Mouse (Mus musculus): ENCODE data around the gene Supt7l. TPM values are rescaled to one million over a fixed set of nuclear protein-coding genes. Genes with fewer than 3 reads are reported as not detected.

The Supt7l gene
- total RNA-seq, 1 experiment = 22.4 TPM

DNA sequence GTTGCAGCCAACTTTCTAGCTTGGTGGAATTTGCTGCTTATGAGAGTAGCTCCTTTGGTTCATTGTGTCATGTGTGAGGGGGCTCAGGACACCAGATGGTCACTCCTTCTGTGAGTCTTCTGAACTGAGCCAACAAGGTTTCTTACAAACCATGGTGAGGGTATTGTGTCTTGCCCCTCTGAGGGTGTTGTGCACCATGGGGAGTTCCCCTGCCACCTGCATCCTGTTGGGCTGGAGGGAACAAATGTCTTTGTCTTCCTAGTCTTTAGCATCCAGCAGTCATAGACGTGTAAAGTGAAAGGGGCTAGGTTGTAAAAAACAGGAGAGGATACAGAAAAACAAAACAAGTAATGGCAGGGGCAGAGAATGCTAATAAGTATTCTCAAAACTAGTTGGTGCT, 31.8 kb upstream of the Supt7l start:
- TF ChIP-seq CHD2 (IDR thresholded peaks at IDR 0.05; ENCODE audit: low read depth, low read length) = no peak
- TF ChIP-seq MAFK (IDR thresholded peaks at IDR 0.05; ENCODE audit: insufficient read depth, low read depth, low read length) = no peak
- no peak for TF ChIP-seq ZC3H11A (IDR thresholded peaks at IDR 0.05; ENCODE audit: borderline replicate concordance, low read depth, low read length)
- no peak for TF ChIP-seq HCFC1 (IDR thresholded peaks at IDR 0.05; ENCODE audit: borderline replicate concordance, insufficient read depth, low read length)
- TF ChIP-seq ZNF384 (IDR thresholded peaks at IDR 0.05; ENCODE audit: low read depth, low read length) = no peak
- in situ Hi-C loops (cut with MboI; ENCODE audit: low sequenced_read_pairs in 2 of 2, unreplicated experiment in 2 of 2) = no loop called here
- Histone ChIP-seq H3K4me1 (ENCODE audit: control insufficient read depth in 2 of 2, insufficient read depth in 2 of 2, low read length in 2 of 2, poor library complexity in 1 of 2) (peaks cover 3 to 22% of the 10 kb centered on the region in 2 experiments; a peak in 2 of 4 replicates), H3K27ac (ENCODE audit: insufficient read depth, low read depth, low read length, poor library complexity, severe bottlenecking) (no peak overlapping the region; the same call in 1 of the 2 replicates), H3K9me3 (ENCODE audit: control insufficient read depth, insufficient read depth, low read depth, low read length) (no peaks in the 10 kb centered on the region), H3K4me3 (ENCODE audit: insufficient read depth in 1 of 2, low read depth in 1 of 2, low read length in 2 of 2, poor library complexity in 1 of 2, severe bottlenecking in 1 of 2) (no peak overlapping the region), H3K9ac (ENCODE audit: insufficient read depth, low read depth, low read length, poor library complexity, severe bottlenecking) (no peak overlapping the region), H3K36me3 (ENCODE audit: control insufficient read depth, insufficient read depth, low read length, poor library complexity, severe bottlenecking) (peaks cover 8% of the 10 kb centered on the region; the same call in 1 of the 2 replicates)
- DNase-seq (ENCODE audit: low read depth, low spot score) = no peak

DNA sequence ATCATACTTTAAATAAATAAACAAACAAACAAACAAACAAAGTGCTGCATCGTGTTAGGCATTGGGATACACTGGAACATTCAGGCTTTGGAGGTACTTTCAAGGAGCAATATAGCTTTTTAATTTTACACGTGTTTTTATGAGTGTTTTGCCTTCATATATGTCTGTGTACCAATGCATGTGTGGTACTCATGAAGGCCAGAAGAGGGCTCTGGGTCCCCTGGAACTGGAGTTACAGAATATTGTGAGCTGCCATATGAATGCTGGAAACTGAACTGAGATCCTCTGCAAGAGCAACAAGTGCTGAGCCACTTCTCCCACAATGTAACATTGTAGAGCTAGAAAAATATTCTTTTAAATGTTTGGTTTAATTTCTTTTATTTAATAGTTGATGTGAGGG, 7.6 kb upstream of the Supt7l start:
- Histone ChIP-seq H3K4me3 (ENCODE audit: insufficient read depth in 1 of 2, low read depth in 1 of 2, low read length in 2 of 2, poor library complexity in 1 of 2, severe bottlenecking in 1 of 2) (no peak overlapping the region), H3K27ac (ENCODE audit: insufficient read depth, low read depth, low read length, poor library complexity, severe bottlenecking) (no peak overlapping the region), H3K9me3 (ENCODE audit: control insufficient read depth, insufficient read depth, low read depth, low read length) (no peaks in the 10 kb centered on the region), H3K9ac (ENCODE audit: insufficient read depth, low read depth, low read length, poor library complexity, severe bottlenecking) (no peak overlapping the region), H3K36me3 (ENCODE audit: control insufficient read depth, insufficient read depth, low read length, poor library complexity, severe bottlenecking) (peaks cover 20% of the 10 kb centered on the region), H3K4me1 (ENCODE audit: control insufficient read depth in 2 of 2, insufficient read depth in 2 of 2, low read length in 2 of 2, poor library complexity in 1 of 2) (no peaks in the 10 kb centered on the region)
- no peak for DNase-seq (ENCODE audit: low read depth, low spot score)
- in situ Hi-C loops (cut with MboI; ENCODE audit: low sequenced_read_pairs in 2 of 2, unreplicated experiment in 2 of 2) = no loop called here
- no peak for TF ChIP-seq MAFK (IDR thresholded peaks at IDR 0.05; ENCODE audit: insufficient read depth, low read depth, low read length)
- no peak for TF ChIP-seq ZNF384 (IDR thresholded peaks at IDR 0.05; ENCODE audit: low read depth, low read length)
- TF ChIP-seq HCFC1 (IDR thresholded peaks at IDR 0.05; ENCODE audit: borderline replicate concordance, insufficient read depth, low read length) = no peak
- no peak for TF ChIP-seq CHD2 (IDR thresholded peaks at IDR 0.05; ENCODE audit: low read depth, low read length)
- TF ChIP-seq ZC3H11A (IDR thresholded peaks at IDR 0.05; ENCODE audit: borderline replicate concordance, low read depth, low read length) = no peak

DNA sequence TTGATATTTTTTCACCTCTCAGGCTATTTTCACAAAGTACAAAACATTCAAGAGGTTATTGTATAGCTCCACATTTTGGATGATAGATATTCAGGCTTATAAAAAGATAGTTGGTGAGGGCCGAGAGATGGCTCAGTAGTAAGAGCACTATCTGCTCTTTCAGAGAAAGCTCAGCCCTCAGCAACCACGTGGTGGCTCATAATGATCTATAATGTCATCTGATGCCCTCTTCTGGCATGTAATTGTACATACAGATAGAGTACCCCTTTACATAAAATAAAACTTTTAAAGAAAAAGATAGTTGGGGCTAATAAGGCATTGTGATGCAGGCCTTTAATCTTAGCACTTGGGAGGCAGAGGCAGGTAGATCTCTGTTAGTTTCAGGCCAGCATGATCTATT, 953 bp upstream of the Supt7l start:
- Histone ChIP-seq H3K9ac (ENCODE audit: insufficient read depth, low read depth, low read length, poor library complexity, severe bottlenecking) (no peak overlapping the region), H3K9me3 (ENCODE audit: control insufficient read depth, insufficient read depth, low read depth, low read length) (no peaks in the 10 kb centered on the region), H3K4me3 (ENCODE audit: insufficient read depth in 1 of 2, low read depth in 1 of 2, low read length in 2 of 2, poor library complexity in 1 of 2, severe bottlenecking in 1 of 2) (no peak overlapping the region), H3K36me3 (ENCODE audit: control insufficient read depth, insufficient read depth, low read length, poor library complexity, severe bottlenecking) (peaks cover 10% of the 10 kb centered on the region), H3K4me1 (ENCODE audit: control insufficient read depth in 2 of 2, insufficient read depth in 2 of 2, low read length in 2 of 2, poor library complexity in 1 of 2) (peaks cover 0 to 6% of the 10 kb centered on the region in 2 experiments; a peak in 2 of 4 replicates), H3K27ac (ENCODE audit: insufficient read depth, low read depth, low read length, poor library complexity, severe bottlenecking) (no peak overlapping the region)
- TF ChIP-seq CHD2 (IDR thresholded peaks at IDR 0.05; ENCODE audit: low read depth, low read length) (no peak), MAFK (IDR thresholded peaks at IDR 0.05; ENCODE audit: insufficient read depth, low read depth, low read length) (no peak), ZNF384 (IDR thresholded peaks at IDR 0.05; ENCODE audit: low read depth, low read length) (no peak), HCFC1 (IDR thresholded peaks at IDR 0.05; ENCODE audit: borderline replicate concordance, insufficient read depth, low read length) (no peak), ZC3H11A (IDR thresholded peaks at IDR 0.05; ENCODE audit: borderline replicate concordance, low read depth, low read length) (no peak)
- in situ Hi-C loops (cut with MboI; ENCODE audit: low sequenced_read_pairs in 2 of 2, unreplicated experiment in 2 of 2) = no loop called here
- DNase-seq (ENCODE audit: low read depth, low spot score) = no peak

DNA sequence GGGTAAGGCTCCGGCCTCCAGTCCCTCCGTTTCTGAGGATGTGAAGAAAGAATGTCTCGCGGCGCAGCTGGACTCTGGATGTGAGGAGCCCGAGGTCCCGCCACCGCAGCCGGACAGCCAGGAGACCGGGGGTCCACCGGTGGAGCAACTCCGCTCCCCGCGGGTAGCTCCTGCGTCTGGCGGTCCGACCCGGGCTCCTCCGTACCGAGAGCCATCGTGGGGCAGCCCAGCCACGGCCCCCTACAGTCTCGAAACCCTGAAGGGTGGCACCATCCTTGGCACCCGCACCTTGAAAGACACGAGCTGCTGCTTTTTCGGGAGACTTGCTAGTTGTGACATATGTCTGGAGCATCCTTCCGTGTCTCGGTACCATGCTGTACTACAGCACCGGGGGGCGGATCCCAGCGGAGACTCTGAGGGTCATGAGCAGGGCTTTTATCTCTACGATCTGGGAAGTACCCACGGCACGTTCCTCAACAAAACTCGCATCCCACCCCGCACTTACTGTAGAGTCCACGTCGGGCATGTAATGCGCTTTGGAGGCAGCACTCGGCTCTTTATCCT, 408 bp downstream of the Supt7l start:
- DNase-seq (ENCODE audit: low read depth, low spot score) = no peak

More for the DNA sequence above, 408 bp downstream of the Supt7l start:
- Histone ChIP-seq H3K4me3 (ENCODE audit: insufficient read depth in 1 of 2, low read depth in 1 of 2, low read length in 2 of 2, poor library complexity in 1 of 2, severe bottlenecking in 1 of 2) (peak overlapping the region; percentile 97 to 99), H3K27ac (ENCODE audit: insufficient read depth, low read depth, low read length, poor library complexity, severe bottlenecking) (peak overlapping the region; percentile 1; the same call in 1 of the 2 replicates), H3K4me1 (ENCODE audit: control insufficient read depth in 2 of 2, insufficient read depth in 2 of 2, low read length in 2 of 2, poor library complexity in 1 of 2) (peaks cover 0 to 8% of the 10 kb centered on the region in 2 experiments; a peak in 2 of 4 replicates), H3K9ac (ENCODE audit: insufficient read depth, low read depth, low read length, poor library complexity, severe bottlenecking) (peak overlapping the region; percentile 97), H3K36me3 (ENCODE audit: control insufficient read depth, insufficient read depth, low read length, poor library complexity, severe bottlenecking) (peaks cover 13% of the 10 kb centered on the region), H3K9me3 (ENCODE audit: control insufficient read depth, insufficient read depth, low read depth, low read length) (no peaks in the 10 kb centered on the region)
- TF ChIP-seq MAFK (IDR thresholded peaks at IDR 0.05; ENCODE audit: insufficient read depth, low read depth, low read length) = no peak
- in situ Hi-C loops (cut with MboI; ENCODE audit: low sequenced_read_pairs in 2 of 2, unreplicated experiment in 2 of 2) = no loop called here
